Mouse (Mus musculus) liver, embryonic 16.5 days (tissue): ENCODE results near the gene Aoc1. TPM values are rescaled to one million over a fixed set of nuclear protein-coding genes. Genes with fewer than 3 reads are reported as not detected.

ENCODE experiments used
- ATAC-seq: fragments of 200-750 bp; cut with Nextera tagmentation; 2 replicates; pipeline ENCODE4 v1.8.0; 2017; ENCODE audit warnings: low read depth, mild to moderate bottlenecking, moderate number of reproducible peaks, moderate library complexity
- H3K27ac ChIP-seq: fragments of 300-500 bp; sonication (generic); 2 replicates; pipeline ENCODE4 v1.5.1; 2014; ENCODE audit warnings: mild to moderate bottlenecking, low read length
- H3K27me3 ChIP-seq: fragments of 300-500 bp; sonication (generic); 2 replicates; pipeline ENCODE4 v1.6.1; 2014; ENCODE audit warnings: low read depth, low read length, mixed read lengths; ENCODE audit not compliant: control insufficient read depth, insufficient read depth
- H3K36me3 ChIP-seq: fragments of 300-500 bp; sonication (generic); 2 replicates; pipeline ENCODE4 v1.6.1; 2014; ENCODE audit warnings: mild to moderate bottlenecking; ENCODE audit not compliant: control insufficient read depth, insufficient read depth
- H3K4me1 ChIP-seq: fragments of 300-500 bp; sonication (generic); 2 replicates; pipeline ENCODE4 v1.6.1; 2014; ENCODE audit warnings: low read depth, low read length, mixed read lengths; ENCODE audit not compliant: control insufficient read depth
- H3K4me2 ChIP-seq: fragments of 300-500 bp; sonication (generic); 2 replicates; pipeline ENCODE4 v1.6.1; 2014; ENCODE audit warnings: low read depth, low read length, mixed read lengths
- H3K4me3 ChIP-seq: fragments of 300-500 bp; sonication (generic); 2 replicates; pipeline ENCODE4 v1.5.1; 2014; ENCODE audit warnings: low read depth, mild to moderate bottlenecking, low read length
- H3K9ac ChIP-seq: fragments of 300-500 bp; sonication (generic); 2 replicates; pipeline ENCODE4 v1.6.1; 2014; ENCODE audit warnings: low read depth, low read length
- H3K9me3 ChIP-seq: fragments of 300-500 bp; sonication (generic); replicated peaks from 2 replicates; pipeline ENCODE4 v1.6.1; 2016; ENCODE audit warnings: low read length; ENCODE audit not compliant: control insufficient read depth
- WGBS: fragments of 180-500 bp; shearing (Covaris S2); extraction: QIAGEN DNeasy Blood & Tissue Kit; methylation state at CpG from one replicate; pipeline ENCODE4 v1.1.7; 2014; ENCODE audit not compliant: insufficient replicate concordance; 5-methylcytosine and 5-hydroxymethylcytosine counted together
- polyA plus RNA-seq: library from polyadenylated mRNA; unstranded; fragments of >200 nt; fragmentation: Nextera tagmentation; extraction: Ambion mirVana; gene quantifications from 2 replicates; pipeline ENCODE4 v1.2.1, GENCODE M21; 2015

Aoc1 gene
- polyA plus RNA-seq, 1 experiment from 2014 or later, result 0.20 TPM

DNA sequence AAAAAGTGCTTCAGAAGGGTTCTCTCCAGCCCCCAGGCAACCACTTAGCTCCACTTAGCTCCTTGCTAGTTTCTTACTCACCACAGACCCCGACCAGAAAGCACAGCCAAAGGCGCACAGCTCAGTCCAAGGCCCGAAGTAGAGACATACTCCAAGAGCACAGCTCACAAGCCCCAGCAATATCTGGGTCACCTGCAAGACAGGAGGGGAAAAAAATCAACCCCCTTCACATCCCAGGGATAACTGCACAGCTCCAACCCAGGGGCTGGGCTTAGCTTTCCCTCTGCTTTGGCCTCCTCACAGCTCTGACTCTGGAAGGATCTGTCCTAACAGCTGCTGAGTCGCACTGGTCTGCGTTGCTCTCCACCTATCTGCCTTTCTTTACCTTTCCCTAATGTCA, 36.5 kb upstream of the Aoc1 start:
- Histone ChIP-seq H3K9ac (no peak overlapping the region), H3K4me2 (no peak overlapping the region), H3K9me3 (no peaks in the 10 kb centered on the region), H3K4me1 (no peaks in the 10 kb centered on the region; the same call in 1 of the 2 replicates), H3K27ac (no peak overlapping the region), H3K36me3 (peaks cover 3% of the 10 kb centered on the region; the same call in 1 of the 2 replicates), H3K4me3 (no peak overlapping the region), H3K27me3 (no peaks in the 10 kb centered on the region)
- no peak for ATAC-seq
- 64% methylated on average over 5 of the region's 5 CpGs for WGBS

DNA sequence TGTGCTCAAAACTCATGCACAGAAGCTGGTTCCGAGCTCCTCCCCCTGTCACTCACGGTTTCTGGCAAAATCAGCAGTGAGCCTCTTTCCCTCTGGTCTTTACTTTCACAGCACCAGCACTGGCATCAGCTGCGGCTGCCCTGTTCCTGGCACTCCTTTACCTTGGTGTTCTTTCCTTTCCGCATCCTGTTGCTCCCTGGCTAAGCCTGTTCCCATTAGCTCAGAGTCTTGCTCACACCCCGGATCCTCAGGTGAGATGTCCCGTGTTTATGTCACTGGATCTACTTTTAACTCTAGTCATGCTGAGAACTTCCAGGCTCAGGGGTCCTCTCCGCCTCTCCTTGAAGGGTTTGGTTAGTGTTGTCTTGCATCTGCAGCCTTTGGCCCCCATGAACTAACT, 35.2 kb upstream of the Aoc1 start:
- Histone ChIP-seq H3K4me2 (no peak overlapping the region), H3K9ac (no peak overlapping the region), H3K27me3 (no peaks in the 10 kb centered on the region), H3K27ac (no peak overlapping the region), H3K9me3 (no peaks in the 10 kb centered on the region), H3K4me3 (no peak overlapping the region), H3K4me1 (peaks cover 3% of the 10 kb centered on the region; the same call in 1 of the 2 replicates), H3K36me3 (peaks cover 3% of the 10 kb centered on the region; the same call in 1 of the 2 replicates)
- no peak for ATAC-seq
- WGBS, result 65% methylated on average over 7 of the region's 7 CpGs

DNA sequence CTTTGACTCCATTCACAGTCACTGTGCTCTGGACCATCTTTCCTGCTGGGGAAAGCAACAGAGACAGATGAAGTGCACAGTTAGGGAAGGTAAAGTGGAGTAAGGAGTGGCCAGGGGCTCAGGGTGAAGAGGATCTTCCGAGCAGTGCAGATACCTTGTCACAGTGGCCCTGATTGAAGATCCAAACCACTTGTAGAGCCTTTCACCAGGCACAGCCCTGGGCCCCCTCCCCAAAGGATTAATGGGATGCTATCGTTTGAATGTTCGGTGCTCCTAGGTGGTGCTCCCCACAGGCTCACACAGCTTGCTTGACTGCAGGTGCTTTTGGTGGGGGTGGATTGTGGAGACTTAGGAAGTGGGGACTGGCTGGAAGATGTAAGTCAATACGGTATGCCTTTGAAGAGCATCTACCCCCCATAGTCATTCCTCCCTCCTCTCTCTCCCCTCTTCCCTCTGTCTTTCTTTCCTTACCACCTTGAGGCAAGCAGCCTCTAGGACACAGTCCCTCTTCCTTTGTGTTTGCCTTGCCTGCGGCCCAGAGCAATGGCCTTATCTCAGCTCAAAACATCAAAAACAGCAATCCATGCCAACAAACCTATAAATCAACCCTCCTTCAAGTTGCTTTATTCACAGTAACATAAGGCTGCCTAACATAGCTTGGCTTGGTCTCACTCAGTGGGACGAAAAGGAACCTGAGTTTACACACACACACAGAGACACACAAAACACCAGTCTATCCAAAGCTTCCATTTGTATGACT, 34.2 kb upstream of the Aoc1 start:
- no peaks in the 10 kb centered on the region for H3K9me3 ChIP-seq
- H3K36me3 ChIP-seq, result peaks cover 3% of the 10 kb centered on the region; the same call in 1 of the 2 replicates
- peaks cover 3% of the 10 kb centered on the region; the same call in 1 of the 2 replicates for H3K4me1 ChIP-seq
- WGBS, result 54% methylated on average over 6 of the region's 6 CpGs
- H3K4me3 ChIP-seq, result no peak overlapping the region
- no peak overlapping the region for H3K27ac ChIP-seq
- no peak for ATAC-seq
- H3K9ac ChIP-seq, result no peak overlapping the region
- peak overlapping the region; percentile 40; the same call in 1 of the 2 replicates for H3K4me2 ChIP-seq
- H3K27me3 ChIP-seq, result no peaks in the 10 kb centered on the region

DNA sequence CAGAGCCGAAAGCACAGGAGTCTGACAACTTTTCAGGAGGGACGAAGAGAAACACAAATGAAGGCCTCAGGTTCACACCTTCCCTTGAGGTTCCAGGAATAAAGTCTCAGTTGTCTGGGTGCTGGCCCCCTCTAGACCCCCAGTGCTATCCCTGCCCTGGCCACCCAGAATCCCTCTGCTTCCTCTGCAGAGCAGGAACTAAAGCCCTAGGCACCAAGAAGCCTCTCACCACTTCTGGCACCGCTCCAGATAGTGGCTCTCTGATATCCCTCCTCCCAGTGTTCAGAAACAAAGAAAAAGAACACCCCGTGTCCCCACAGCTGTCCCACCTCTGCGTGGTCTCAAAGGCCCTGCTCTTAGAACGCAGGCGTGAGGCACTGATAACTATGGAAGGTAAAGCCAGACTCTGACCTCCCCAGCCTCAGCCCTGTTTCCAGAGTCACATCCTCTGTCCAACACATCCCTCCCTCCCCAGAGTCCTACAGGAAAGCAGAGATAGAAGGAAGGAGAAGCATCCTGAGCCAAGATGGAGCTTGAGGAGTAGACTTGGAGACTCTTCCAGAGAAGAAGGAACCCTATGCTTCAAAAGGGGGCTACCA, 32.2 kb upstream of the Aoc1 start, which contains the start of gene Tmem176a:
TSS of gene Tmem176a (plus strand) at position 549 of the 599 bp plus-strand sequence.
- Histone ChIP-seq H3K27ac (peak within 1 kb of the TSS; percentile 69), H3K4me1 (peaks cover 3% of the 10 kb centered on the region; the same call in 1 of the 2 replicates), H3K9ac (peak within 1 kb of the TSS; percentile 49), H3K27me3 (no peaks in the 10 kb centered on the region), H3K4me3 (peak within 1 kb of the TSS; percentile 48), H3K36me3 (no peaks in the 10 kb centered on the region; the same call in 1 of the 2 replicates), H3K4me2 (peak within 1 kb of the TSS; percentile 40), H3K9me3 (no peaks in the 10 kb centered on the region)
- 12% methylated on average over 7 of the region's 7 CpGs for WGBS
- peak; percentile 57 for ATAC-seq

DNA sequence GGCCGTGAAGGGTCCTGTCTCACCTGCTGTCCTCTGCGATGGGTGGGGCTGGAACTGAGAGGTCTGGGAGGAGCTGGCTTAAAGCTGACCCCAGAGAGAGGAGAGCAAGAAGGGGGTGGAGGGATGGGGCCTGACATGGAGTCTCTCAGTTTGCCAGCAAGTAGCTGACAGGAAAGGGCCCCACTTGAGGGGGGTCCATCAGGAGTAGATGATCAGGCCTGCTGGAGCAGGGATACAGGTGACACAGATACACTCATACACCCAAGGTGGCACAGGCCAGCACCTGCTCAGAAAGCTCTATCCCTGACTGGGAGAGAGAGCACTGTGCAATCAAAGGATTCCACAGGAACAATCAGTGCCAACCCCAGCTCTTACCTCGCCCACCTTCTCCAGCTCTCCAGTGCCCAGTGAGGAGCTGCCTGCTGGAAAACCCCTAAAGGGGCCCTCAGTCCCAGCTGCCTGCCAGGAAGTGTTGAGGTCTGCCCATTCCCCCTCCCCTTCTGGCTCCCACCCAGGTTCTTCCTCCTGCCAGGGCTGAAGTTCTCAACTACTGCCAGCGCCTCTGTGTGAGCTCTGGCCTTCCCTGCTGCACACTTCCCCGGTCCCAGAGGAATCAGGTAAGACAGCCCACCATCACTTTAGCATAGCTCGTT, 31.6 kb upstream of the Aoc1 start, which contains the start of gene Tmem176b:
TSS of gene Tmem176b (minus strand) at position 524 of the 653 bp plus-strand sequence.
- H3K4me1 ChIP-seq, result peaks cover 3% of the 10 kb centered on the region; the same call in 1 of the 2 replicates
- H3K9me3 ChIP-seq, result no peaks in the 10 kb centered on the region
- WGBS, result 10% methylated on average over 6 of the region's 6 CpGs
- H3K36me3 ChIP-seq, result no peaks in the 10 kb centered on the region; the same call in 1 of the 2 replicates
- H3K27ac ChIP-seq, result peak within 1 kb of the TSS; percentile 69
- peak within 1 kb of the TSS; percentile 40 for H3K4me2 ChIP-seq
- peak; percentile 88 for ATAC-seq
- peak within 1 kb of the TSS; percentile 49 for H3K9ac ChIP-seq
- H3K27me3 ChIP-seq, result no peaks in the 10 kb centered on the region
- H3K4me3 ChIP-seq, result peak within 1 kb of the TSS; percentile 48

DNA sequence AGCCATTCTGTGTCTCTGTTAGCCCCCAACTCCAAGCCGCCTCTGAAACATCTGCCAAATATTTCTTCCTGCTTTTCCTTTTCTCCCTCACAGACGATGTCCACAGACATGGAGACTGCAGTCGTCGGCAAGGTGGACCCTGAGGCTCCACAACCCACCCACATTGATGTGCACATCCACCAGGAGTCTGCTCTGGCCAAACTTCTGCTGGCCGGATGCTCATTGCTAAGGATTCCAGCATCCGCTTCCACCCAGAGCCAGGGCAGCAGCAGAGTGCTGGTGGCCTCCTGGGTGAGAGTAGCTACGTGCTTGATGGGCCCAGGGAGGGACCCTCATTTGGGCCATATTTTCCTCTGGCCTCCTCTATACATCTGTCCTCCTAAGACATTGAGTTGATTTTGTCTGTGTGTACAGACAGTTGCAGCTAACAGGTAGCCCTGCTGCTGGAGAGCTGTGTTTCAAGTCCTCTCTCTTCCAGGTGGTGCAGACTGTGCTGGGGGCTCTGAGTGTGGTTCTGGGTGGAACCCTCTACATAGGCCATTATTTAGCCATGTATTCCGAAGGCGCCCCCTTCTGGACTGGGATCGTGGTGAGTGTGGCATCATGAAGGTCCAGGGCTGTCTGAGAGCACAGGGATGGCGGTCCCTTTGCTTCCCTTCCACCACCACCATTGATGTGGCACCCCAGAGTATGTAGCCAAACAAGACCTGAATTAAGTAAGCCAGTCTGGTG, 30.4 kb upstream of the Aoc1 start:
- peaks cover 3% of the 10 kb centered on the region; the same call in 1 of the 2 replicates for H3K4me1 ChIP-seq
- H3K4me3 ChIP-seq, result peak overlapping the region; percentile 48
- no peak for ATAC-seq
- H3K9ac ChIP-seq, result no peak overlapping the region
- H3K27me3 ChIP-seq, result no peaks in the 10 kb centered on the region
- peak overlapping the region; percentile 7 for H3K27ac ChIP-seq
- peak overlapping the region; percentile 39 for H3K4me2 ChIP-seq
- no peaks in the 10 kb centered on the region; the same call in 1 of the 2 replicates for H3K36me3 ChIP-seq
- 41% methylated on average over 11 of the region's 11 CpGs for WGBS
- H3K9me3 ChIP-seq, result no peaks in the 10 kb centered on the region

DNA sequence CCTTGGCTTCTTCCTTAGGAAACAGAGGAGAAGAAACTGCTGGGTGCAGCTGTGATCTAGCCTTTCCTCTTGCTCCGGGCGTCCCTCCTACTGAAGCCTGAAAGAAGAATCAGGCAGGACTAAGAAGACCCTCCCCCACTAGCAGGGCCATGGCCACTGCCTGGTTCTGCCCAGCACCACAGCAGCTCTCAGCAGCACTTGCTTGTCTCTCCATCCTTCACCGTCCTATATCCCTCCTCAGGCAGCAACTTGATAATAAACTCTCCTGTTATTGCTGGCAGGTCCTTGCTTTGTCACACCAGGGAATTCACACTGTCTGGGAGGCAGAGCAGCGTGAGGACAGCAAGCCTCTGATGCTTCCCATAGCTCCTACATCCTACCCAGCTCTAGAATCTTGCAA, 27.6 kb upstream of the Aoc1 start:
- no peak overlapping the region for H3K27ac ChIP-seq
- no peak for ATAC-seq
- H3K4me3 ChIP-seq, result no peak overlapping the region
- H3K36me3 ChIP-seq, result no peaks in the 10 kb centered on the region; the same call in 1 of the 2 replicates
- H3K9ac ChIP-seq, result no peak overlapping the region
- peaks cover 3% of the 10 kb centered on the region; the same call in 1 of the 2 replicates for H3K4me1 ChIP-seq
- no peaks in the 10 kb centered on the region for H3K9me3 ChIP-seq
- no peaks in the 10 kb centered on the region for H3K27me3 ChIP-seq
- no peak overlapping the region for H3K4me2 ChIP-seq
- 53% methylated on average over 4 of the region's 4 CpGs for WGBS

DNA sequence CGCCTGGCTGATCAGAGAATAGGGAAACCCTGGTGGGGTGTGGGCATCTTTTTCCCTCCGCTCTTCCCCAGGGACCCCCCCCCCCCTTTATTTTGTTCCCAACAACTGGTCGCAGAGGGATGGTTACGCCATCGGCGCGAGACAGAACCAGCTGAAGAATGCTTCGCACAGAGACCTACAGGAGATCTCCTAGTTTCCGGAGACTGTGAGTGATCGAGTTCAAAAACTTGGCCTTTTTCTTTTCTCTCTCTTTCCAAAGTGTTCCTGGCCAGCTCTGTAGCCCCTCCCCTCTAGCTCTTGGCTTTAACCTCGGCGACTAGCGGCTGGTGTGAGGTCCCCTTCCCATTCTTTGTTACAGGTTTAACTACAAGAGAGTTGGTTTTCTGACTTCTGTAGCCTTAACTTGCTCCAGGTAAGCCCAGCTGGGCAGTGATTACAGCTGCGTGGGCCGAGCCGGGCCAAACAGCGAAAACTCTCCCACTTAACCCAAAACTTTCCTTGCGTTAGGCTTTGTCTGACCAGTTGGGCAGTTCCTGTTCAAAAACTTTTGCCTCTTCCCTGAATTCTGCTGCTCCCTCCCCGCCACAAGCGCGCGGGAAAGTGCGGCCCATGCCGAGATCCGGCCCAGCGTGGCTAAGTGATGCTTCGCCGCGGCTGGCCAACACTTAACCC, 20.7 kb upstream of the Aoc1 start:
- Histone ChIP-seq H3K4me2 (peak overlapping the region; percentile 47), H3K27ac (no peak overlapping the region), H3K4me3 (peak overlapping the region; percentile 38), H3K9ac (no peak overlapping the region), H3K9me3 (no peaks in the 10 kb centered on the region), H3K27me3 (no peaks in the 10 kb centered on the region), H3K4me1 (no peaks in the 10 kb centered on the region), H3K36me3 (no peaks in the 10 kb centered on the region)
- WGBS, result 2% methylated on average over 29 of the region's 29 CpGs
- ATAC-seq, result no peak
